Mouse (Mus musculus) MEL (cell line): ENCODE data around the gene Igfals.

Experiments used
- CHD1 ChIP-seq: IDR thresholded peaks from 2 replicates; pipeline ENCODE4 v1.6.1; 2012; ENCODE audit warnings: low read depth, mild to moderate bottlenecking, inconsistent platforms, low read length, improper control_type of control experiment
- EP300 ChIP-seq, 2 experiments: IDR thresholded peaks; 2 replicates each; pipeline ENCODE4 v1.6.1; 2011; ENCODE audit warnings: improper control_type of control experiment in 2 of 2, low read length in 2 of 2, low read depth in 1 of 2, mild to moderate bottlenecking in 1 of 2
- MEF2A ChIP-seq: IDR thresholded peaks from 2 replicates; pipeline ENCODE4 v1.6.1; 2014; ENCODE audit warnings: low read depth, mild to moderate bottlenecking, inconsistent platforms, low read length, improper control_type of control experiment; ENCODE audit not compliant: poor library complexity, insufficient replicate concordance, severe bottlenecking; ENCODE audit errors: extremely low read depth
- MYB ChIP-seq: IDR thresholded peaks from 2 replicates; pipeline ENCODE4 v1.6.1; 2011; ENCODE audit warnings: mild to moderate bottlenecking, low read depth, low read length, improper control_type of control experiment
- NELFE ChIP-seq: IDR thresholded peaks from 2 replicates; pipeline ENCODE4 v1.6.1; 2011; ENCODE audit warnings: low read depth, low read length, improper control_type of control experiment
- POLR2A ChIP-seq, 2 experiments: IDR thresholded peaks; 2 replicates each; pipeline ENCODE4 v1.6.1; 2011 to 2012; ENCODE audit warnings: low read length in 2 of 2, mild to moderate bottlenecking in 2 of 2, control low read depth in 1 of 2, improper control_type of control experiment in 1 of 2, low read depth in 1 of 2, moderate library complexity in 1 of 2; ENCODE audit not compliant: control insufficient read depth in 1 of 2, insufficient read depth in 1 of 2, poor library complexity in 1 of 2
- RAD21 ChIP-seq: IDR thresholded peaks from 2 replicates; pipeline ENCODE4 v1.6.1; 2011; ENCODE audit warnings: mild to moderate bottlenecking, low read depth, low read length, improper control_type of control experiment

DNA sequence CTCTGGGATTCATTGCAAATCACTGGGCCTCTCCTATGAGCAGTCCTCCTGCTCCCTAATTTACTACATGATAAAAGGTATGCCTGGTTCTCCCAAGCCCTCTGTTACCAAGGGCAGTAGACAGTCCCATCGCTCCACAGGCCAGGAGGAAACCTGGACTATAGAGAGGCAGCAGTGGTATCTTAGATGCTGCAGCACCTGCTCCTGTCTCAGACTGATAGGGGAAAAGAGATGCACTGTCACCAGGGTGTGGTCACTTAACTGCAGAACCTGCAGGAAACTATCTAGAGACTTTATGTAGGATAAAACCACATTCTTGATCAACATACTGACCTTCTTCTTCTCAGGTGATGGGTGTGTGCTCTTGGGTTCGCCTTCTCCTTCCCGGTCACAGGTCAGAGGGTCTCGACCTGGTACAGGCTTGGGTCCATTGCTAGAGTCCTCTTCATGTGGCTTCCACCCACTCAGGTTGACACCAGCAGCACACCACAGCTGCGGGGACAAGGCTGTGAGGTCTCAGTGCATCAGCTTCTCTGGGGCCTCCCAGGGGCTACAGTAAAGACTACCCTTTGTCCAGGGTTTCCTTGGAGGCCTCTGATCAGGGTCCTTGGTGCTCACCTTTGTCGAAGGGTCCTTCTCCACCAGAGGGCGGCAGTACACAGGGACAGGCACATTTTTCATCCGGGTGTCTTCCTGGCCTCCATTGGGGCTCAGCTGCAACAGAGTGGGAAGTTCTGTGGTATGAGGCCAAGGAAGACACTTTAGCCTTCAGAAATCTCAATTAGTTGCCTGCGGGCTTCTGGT is 37.1 kb downstream of the Igfals start:
- TF ChIP-seq EP300 (IDR thresholded peaks at IDR 0.05; ENCODE audit: low read depth in 1 of 2, low read length in 2 of 2) (peak; percentile 73 to 88), RAD21 (peak; percentile 61), POLR2A (IDR thresholded peaks at IDR 0.05; ENCODE audit: control insufficient read depth in 1 of 2, insufficient read depth in 1 of 2, low read depth in 1 of 2, low read length in 2 of 2, poor library complexity in 1 of 2) (no peak), MYB (0 out of 2 replicates have a peak, but pooled peaks have one; percentile 22), NELFE (no peak), CHD1 (no peak), MEF2A (no peak)
